25 mouse cellular contexts compared by ENCODE assay signal in the genomic region with DNA sequence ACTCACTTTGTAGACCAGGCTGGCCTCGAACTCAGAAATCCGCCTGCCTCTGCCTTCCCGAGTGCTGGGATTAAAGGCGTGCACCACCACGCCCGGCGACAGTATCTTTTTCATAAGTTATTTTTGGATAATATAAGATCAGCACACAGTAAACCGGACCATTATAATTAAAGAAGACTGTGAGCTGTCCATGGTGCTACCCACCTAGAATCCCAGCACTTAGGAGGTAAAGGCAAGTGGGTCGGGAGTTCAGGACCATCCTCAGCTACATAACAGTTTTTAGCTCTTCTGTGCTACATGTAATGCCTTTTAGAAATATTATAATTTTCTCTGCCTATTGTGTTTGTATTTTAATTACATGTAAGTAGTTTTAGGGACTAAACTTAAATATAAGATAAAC. TPM values are rescaled to one million over a fixed set of nuclear protein-coding genes. Genes with fewer than 3 reads are reported as not detected.
DNase-seq lines count a peak whose midpoint lies in the region; ATAC-seq and TF ChIP-seq lines count a peak whose summit lies in the region.
"Had no signal": no experiment of that assay in that cellular context is flagged by ENCODE, and none has a peak within 500 bp of the region (broad histone marks: within the 10 kb centered on the region; RNA-seq: fewer than 3 reads in every experiment).

No protein-coding gene starts in this region.

- H3K27me3 ChIP-seq in embryonic facial prominence, embryonic 11.5 days (ENCODE audit: control insufficient read depth, insufficient read depth, low read length): no peaks in the 10 kb centered on the region
- no peaks in the 10 kb centered on the region for H3K27me3 ChIP-seq in embryonic facial prominence, embryonic 10.5 days (replicated peaks; ENCODE audit: low read depth, poor library complexity, severe bottlenecking)
- no peaks in the 10 kb centered on the region for H3K27me3 ChIP-seq in MEL (ENCODE audit: control insufficient read depth in 1 of 2, insufficient read depth in 2 of 2, low read length in 2 of 2)
- no peaks in the 10 kb centered on the region for H3K27me3 ChIP-seq in myocyte (ENCODE audit: control insufficient read depth, insufficient read depth, insufficient read length)
- H3K27me3 ChIP-seq in hindbrain, postnatal 0 days (ENCODE audit: insufficient read depth, low read length): no peaks in the 10 kb centered on the region
- H3K27me3 ChIP-seq: embryonic facial prominence, embryonic 13.5 days; forebrain, embryonic 13.5 days; hindbrain, embryonic 12.5 days; hindbrain, embryonic 15.5 days; intestine, embryonic 15.5 days had no signal

- TF ChIP-seq CTCF in MEL (IDR thresholded peaks at IDR 0.05 in 2 of 3, conservative IDR thresholded peaks at IDR 0.05 in 1 of 3; ENCODE audit: control insufficient read depth in 1 of 3, insufficient read depth in 1 of 3, low read depth in 2 of 3, low read length in 3 of 3, poor library complexity in 1 of 3, severe bottlenecking in 1 of 3): no peak
- no peak for TF ChIP-seq CTCF in hindbrain, postnatal 0 days (IDR thresholded peaks at IDR 0.05; ENCODE audit: low read depth)

- ATAC-seq in embryonic facial prominence, embryonic 11.5 days (replicated peaks; ENCODE audit: insufficient number of reproducible peaks, low FRiP score, low TSS enrichment, low read depth): no peak
- no peak for ATAC-seq in hindbrain, postnatal 0 days
- ATAC-seq: activated CD4-positive, CD25-positive, alpha-beta regulatory T cell, adult 4 months; forebrain, embryonic 13.5 days; forebrain, embryonic 16.5 days; intestine, embryonic 15.5 days had no signal

- WGBS in embryonic facial prominence, embryonic 11.5 days: 86% methylated on average over 9 of the region's 9 CpGs
- 91% methylated on average over 9 of the region's 9 CpGs for WGBS in embryonic facial prominence, embryonic 10.5 days
- 93% methylated on average over 9 of the region's 9 CpGs for WGBS in hindbrain, postnatal 0 days

- H3K4me3 ChIP-seq in embryonic facial prominence, embryonic 11.5 days (ENCODE audit: low read depth, low read length): no peak overlapping the region
- H3K4me3 ChIP-seq in embryonic facial prominence, embryonic 10.5 days: no peak overlapping the region
- H3K4me3 ChIP-seq in MEL (ENCODE audit: control insufficient read depth in 1 of 2, insufficient read depth in 1 of 2, low read depth in 2 of 2, low read length in 2 of 2) (no peak overlapping the region), myocyte (no peak overlapping the region)
- no peak overlapping the region for H3K4me3 ChIP-seq in hindbrain, postnatal 0 days (ENCODE audit: low read length)
- H3K4me3 ChIP-seq: embryonic facial prominence, embryonic 13.5 days; forebrain, embryonic 10.5 days; forebrain, embryonic 13.5 days; heart, adult 2 months; hindbrain, embryonic 12.5 days; hindbrain, embryonic 15.5 days; intestine, embryonic 15.5 days had no signal

- H3K79me2 ChIP-seq in MEL (ENCODE audit: control insufficient read depth, insufficient read depth, low read length, poor library complexity) (no peaks in the 10 kb centered on the region), myocyte (ENCODE audit: control insufficient read depth, insufficient read depth) (no peaks in the 10 kb centered on the region)

- H3K4me1 ChIP-seq in embryonic facial prominence, embryonic 11.5 days (ENCODE audit: control insufficient read depth, insufficient read depth, low read length): no peaks in the 10 kb centered on the region
- H3K4me1 ChIP-seq in embryonic facial prominence, embryonic 10.5 days: no peaks in the 10 kb centered on the region
- H3K4me1 ChIP-seq in MEL (ENCODE audit: control insufficient read depth in 1 of 2, insufficient read depth in 2 of 2, low read length in 2 of 2): no peaks in the 10 kb centered on the region
- no peaks in the 10 kb centered on the region for H3K4me1 ChIP-seq in hindbrain, postnatal 0 days (ENCODE audit: insufficient read depth, low read length)
- H3K4me1 ChIP-seq: embryonic facial prominence, embryonic 13.5 days; forebrain, embryonic 10.5 days; forebrain, embryonic 13.5 days; hindbrain, embryonic 12.5 days; hindbrain, embryonic 15.5 days; intestine, embryonic 15.5 days had no signal

- peak; percentile 29 for DNase-seq in embryonic facial prominence, embryonic 11.5 days (ENCODE audit: low spot score)
- no peak for DNase-seq in embryonic facial prominence, embryonic 10.5 days (ENCODE audit: low spot score)
- DNase-seq in 416B (ENCODE audit: low read depth) (peak; percentile 59), MEL (ENCODE audit: low read depth, low spot score) (peak; percentile 47)
- DNase-seq in hindbrain, postnatal 0 days (ENCODE audit: low spot score): no peak
- DNase-seq: adrenal gland, adult 8-10 months; adrenal gland, postnatal 25 days; cerebellum, adult 11-12 months; cerebellum, adult 8-10 months; cerebellum, postnatal 10 days; cerebellum, postnatal 36 days; gastrocnemius, postnatal 10 days; gastrocnemius, postnatal 36 days; heart, adult 2 months; kidney, adult 18-20 months had no signal

- H3K27ac ChIP-seq in embryonic facial prominence, embryonic 11.5 days (replicated peaks; ENCODE audit: low read depth, low read length): no peak overlapping the region
- no peak overlapping the region for H3K27ac ChIP-seq in embryonic facial prominence, embryonic 10.5 days (replicated peaks)
- H3K27ac ChIP-seq in MEL (ENCODE audit: control insufficient read depth, low read depth, low read length): no peak overlapping the region
- H3K27ac ChIP-seq in hindbrain, postnatal 0 days: no peak overlapping the region
- H3K27ac ChIP-seq: embryonic facial prominence, embryonic 13.5 days; forebrain, embryonic 10.5 days; forebrain, embryonic 13.5 days; heart, adult 2 months; hindbrain, embryonic 12.5 days; hindbrain, embryonic 15.5 days; intestine, embryonic 15.5 days had no signal

- H3K4me2 ChIP-seq in embryonic facial prominence, embryonic 11.5 days (ENCODE audit: low read depth, low read length): no peak overlapping the region
- H3K4me2 ChIP-seq in myocyte (ENCODE audit: low read depth): no peak overlapping the region
- no peak overlapping the region for H3K4me2 ChIP-seq in hindbrain, postnatal 0 days (ENCODE audit: low read depth, low read length)
- H3K4me2 ChIP-seq: embryonic facial prominence, embryonic 13.5 days; forebrain, embryonic 13.5 days; heart, embryonic 11.5 days; hindbrain, embryonic 12.5 days; hindbrain, embryonic 15.5 days; intestine, embryonic 15.5 days had no signal

- no peak for TF ChIP-seq EP300 in MEL (IDR thresholded peaks at IDR 0.05; ENCODE audit: low read depth in 1 of 2, low read length in 2 of 2)

- H3K9ac ChIP-seq in embryonic facial prominence, embryonic 11.5 days (replicated peaks; ENCODE audit: low read length): no peak overlapping the region
- H3K9ac ChIP-seq in MEL (ENCODE audit: control insufficient read depth, low read depth, low read length, poor library complexity, severe bottlenecking): no peak overlapping the region
- no peak overlapping the region for H3K9ac ChIP-seq in hindbrain, postnatal 0 days (replicated peaks; ENCODE audit: low read length)
- H3K9ac ChIP-seq: embryonic facial prominence, embryonic 13.5 days; forebrain, embryonic 13.5 days; hindbrain, embryonic 12.5 days; hindbrain, embryonic 15.5 days; intestine, embryonic 15.5 days had no signal

- no peaks in the 10 kb centered on the region for H3K9me3 ChIP-seq in embryonic facial prominence, embryonic 11.5 days (replicated peaks; ENCODE audit: control insufficient read depth, low read length)
- H3K9me3 ChIP-seq in embryonic facial prominence, embryonic 10.5 days: no peaks in the 10 kb centered on the region
- no peaks in the 10 kb centered on the region for H3K9me3 ChIP-seq in MEL (replicated peaks; ENCODE audit: insufficient read depth, low read length)
- no peaks in the 10 kb centered on the region for H3K9me3 ChIP-seq in hindbrain, postnatal 0 days (ENCODE audit: low read length)
- H3K9me3 ChIP-seq: embryonic facial prominence, embryonic 13.5 days; forebrain, embryonic 10.5 days; forebrain, embryonic 13.5 days; hindbrain, embryonic 12.5 days; hindbrain, embryonic 15.5 days; intestine, embryonic 15.5 days had no signal

- TF ChIP-seq POLR2A in MEL (IDR thresholded peaks at IDR 0.05; ENCODE audit: control insufficient read depth in 1 of 2, insufficient read depth in 1 of 2, low read depth in 1 of 2, low read length in 2 of 2, poor library complexity in 1 of 2): no peak
- no peak for TF ChIP-seq POLR2A in myocyte (IDR thresholded peaks at IDR 0.05; ENCODE audit: insufficient read length, low read depth)

- no peak for TF ChIP-seq RAD21 in MEL (IDR thresholded peaks at IDR 0.05; ENCODE audit: low read depth, low read length)

- no peaks in the 10 kb centered on the region for H3K36me3 ChIP-seq in embryonic facial prominence, embryonic 11.5 days (replicated peaks; ENCODE audit: control insufficient read depth, insufficient read depth, low read depth, low read length)
- H3K36me3 ChIP-seq in embryonic facial prominence, embryonic 10.5 days (replicated peaks): peaks cover 53% of the 10 kb centered on the region
- peaks cover 0 to 20% of the 10 kb centered on the region in 2 experiments; a peak in 2 of 4 replicates for H3K36me3 ChIP-seq in MEL (ENCODE audit: control insufficient read depth in 1 of 2, insufficient read depth in 2 of 2, low read length in 2 of 2)
- H3K36me3 ChIP-seq in myocyte (ENCODE audit: control insufficient read depth, insufficient read depth): peaks cover 16% of the 10 kb centered on the region
- H3K36me3 ChIP-seq in hindbrain, postnatal 0 days (ENCODE audit: insufficient read depth, low read length): peaks cover 47% of the 10 kb centered on the region

- no peak overlapping the region for H3ac ChIP-seq in myocyte (ENCODE audit: control insufficient read depth, insufficient read length)

RNA-seq across cellular contexts. Expression of a gene that starts 41.5 kb away (rescaled TPM):
- 113 and 118 TPM in 2 replicates for polyA plus RNA-seq in embryonic facial prominence, embryonic 11.5 days (2014; fragmentation: Nextera tagmentation; extraction: Ambion mirVana)
- 94.0 and 103 TPM in 2 replicates for polyA plus RNA-seq in embryonic facial prominence, embryonic 10.5 days (2016; fragmentation: Nextera tagmentation; extraction: Ambion mirVana)
- total RNA-seq in MEL (2012; rRNA removed): 21.3 and 25.1 TPM in 2 replicates
- polyA plus RNA-seq in MEL (2012; ENCODE audit: insufficient read depth in 1 of 2, insufficient read length in 2 of 2, low read depth in 1 of 2, low replicate concordance in 2 of 2, missing spikeins in 1 of 2) (10 to 100 TPM in 1 of 2 experiments, not detected in 1; 33.7 TPM), myocyte (2012; fragmentation: generic; extraction: Trizol) (45.5 TPM)
- total RNA-seq in hindbrain, postnatal 0 days (2014; rRNA removed): 122 and 126 TPM in 2 replicates
- polyA plus RNA-seq in hindbrain, postnatal 0 days (2015; fragmentation: Nextera tagmentation; extraction: Ambion mirVana): 187 and 189 TPM in 2 replicates

RNA-seq across cellular contexts. Expression of a gene that starts 52.9 kb away (rescaled TPM):
- polyA plus RNA-seq in embryonic facial prominence, embryonic 11.5 days (2014; fragmentation: Nextera tagmentation; extraction: Ambion mirVana): 36.2 and 37.9 TPM in 2 replicates
- 24.7 and 26.2 TPM in 2 replicates for polyA plus RNA-seq in embryonic facial prominence, embryonic 10.5 days (2016; fragmentation: Nextera tagmentation; extraction: Ambion mirVana)
- 18.9 and 22.4 TPM in 2 replicates for total RNA-seq in MEL (2012; rRNA removed)
- 100 to 1,000 TPM in 1 of 2 experiments, 10 to 100 TPM in 1; 87.9 to 230 TPM for polyA plus RNA-seq in MEL (2012; ENCODE audit: insufficient read depth in 1 of 2, insufficient read length in 2 of 2, low read depth in 1 of 2, low replicate concordance in 2 of 2, missing spikeins in 1 of 2)
- 21.5 TPM for polyA plus RNA-seq in myocyte (2012; fragmentation: generic; extraction: Trizol)
- total RNA-seq in hindbrain, postnatal 0 days (2014; rRNA removed): 87.3 and 92.2 TPM in 2 replicates
- polyA plus RNA-seq in hindbrain, postnatal 0 days (2015; fragmentation: Nextera tagmentation; extraction: Ambion mirVana): 39.7 and 43.9 TPM in 2 replicates

Comparison
In these comparisons a context has a peak if more than half of its experiments do, and no peak if none do; other contexts are left out.
1. DNase-seq: peak in embryonic facial prominence, embryonic 11.5 days (single experiment), 416B (single experiment) and MEL (single experiment); none in embryonic facial prominence, embryonic 10.5 days (single experiment) and hindbrain, postnatal 0 days (single experiment).